ENCODE assay signal across 18 mouse cellular contexts in genomic region chr7:45419859-45420614, GRCm38 (mm10). TPM values are rescaled to one million over a fixed set of nuclear protein-coding genes. Genes with fewer than 3 reads are reported as not detected.
DNase-seq lines count a peak whose midpoint lies in the region; ATAC-seq and TF ChIP-seq lines count a peak whose summit lies in the region.
"Had no signal": no experiment of that assay in that cellular context is flagged by ENCODE, and none has a peak within 500 bp of the region (broad histone marks: within the 10 kb centered on the region; RNA-seq: fewer than 3 reads in every experiment).

No protein-coding gene starts in this region.

- no peak for TF ChIP-seq CTCF in ES-Bruce4 (IDR thresholded peaks at IDR 0.05; ENCODE audit: low read depth, low read length)
- TF ChIP-seq CTCF in lung, postnatal 0 days (IDR thresholded peaks at IDR 0.05) = no peak

- ATAC-seq in heart, embryonic 12.5 days (ENCODE audit: insufficient number of reproducible peaks, low FRiP score) = no peak
- no peak for ATAC-seq in embryonic facial prominence, embryonic 14.5 days (ENCODE audit: low read depth)
- peak; percentile 34; the same call in 1 of the 2 replicates for ATAC-seq in lung, postnatal 0 days
- ATAC-seq in forebrain, embryonic 13.5 days = no peak
- ATAC-seq in erythroid progenitor cell, adult 5-6 weeks (replicated peaks; ENCODE audit: low FRiP score, poor library complexity, severe bottlenecking) = no peak
- ATAC-seq: inflammation-experienced regulatory T-cells, adult 6 months; liver, embryonic 12.5 days; Patski had no signal

- H3K4me1 ChIP-seq in heart, embryonic 12.5 days (replicated peaks) = peaks cover 18% of the 10 kb centered on the region
- H3K4me1 ChIP-seq in ES-Bruce4 (ENCODE audit: control insufficient read depth, insufficient read depth, low read length) = peaks cover 7% of the 10 kb centered on the region
- H3K4me1 ChIP-seq in embryonic facial prominence, embryonic 14.5 days (ENCODE audit: control insufficient read depth, insufficient read depth, low read length) = peaks cover 9% of the 10 kb centered on the region; the same call in 1 of the 2 replicates
- no peaks in the 10 kb centered on the region for H3K4me1 ChIP-seq in lung, postnatal 0 days (ENCODE audit: insufficient read depth, low read depth, low read length)
- peaks cover 3% of the 10 kb centered on the region; the same call in 1 of the 2 replicates for H3K4me1 ChIP-seq in forebrain, embryonic 13.5 days

- peak overlapping the region; percentile 6; the same call in 1 of the 2 replicates for H3K4me2 ChIP-seq in heart, embryonic 12.5 days
- H3K4me2 ChIP-seq in embryonic facial prominence, embryonic 14.5 days (ENCODE audit: low read depth, low read length) = peak overlapping the region; percentile 35; the same call in 1 of the 2 replicates
- no peak overlapping the region for H3K4me2 ChIP-seq in lung, postnatal 0 days (replicated peaks; ENCODE audit: low read depth, low read length)
- no peak overlapping the region for H3K4me2 ChIP-seq in forebrain, embryonic 13.5 days
- H3K4me2 ChIP-seq: liver, embryonic 12.5 days had no signal

- TF ChIP-seq EP300 in ES-Bruce4 (IDR thresholded peaks at IDR 0.05; ENCODE audit: insufficient read depth, low read depth, low read length) = 0 out of 2 replicates have a peak, but pooled peaks have one; percentile 39
- TF ChIP-seq EP300 in lung, postnatal 0 days (IDR thresholded peaks at IDR 0.05) = no peak

- no peaks in the 10 kb centered on the region for H3K9me3 ChIP-seq in heart, embryonic 12.5 days (replicated peaks)
- H3K9me3 ChIP-seq in ES-Bruce4 (replicated peaks; ENCODE audit: control insufficient read depth, insufficient read depth, low read length, poor library complexity, severe bottlenecking) = no peaks in the 10 kb centered on the region
- H3K9me3 ChIP-seq in embryonic facial prominence, embryonic 14.5 days (ENCODE audit: control insufficient read depth, low read length) = no peaks in the 10 kb centered on the region
- no peaks in the 10 kb centered on the region for H3K9me3 ChIP-seq in lung, postnatal 0 days (ENCODE audit: low read length)
- no peaks in the 10 kb centered on the region for H3K9me3 ChIP-seq in forebrain, embryonic 13.5 days (replicated peaks)
- H3K9me3 ChIP-seq: liver, embryonic 12.5 days had no signal

- no peak for TF ChIP-seq POLR2A in ES-Bruce4 (IDR thresholded peaks at IDR 0.05; ENCODE audit: insufficient read depth, low read length)

- no peak overlapping the region for H3K4me3 ChIP-seq in heart, embryonic 12.5 days
- H3K4me3 ChIP-seq in ES-Bruce4 (ENCODE audit: low read depth, low read length) = peak overlapping the region; percentile 22
- peak overlapping the region; percentile 3; the same call in 1 of the 2 replicates for H3K4me3 ChIP-seq in embryonic facial prominence, embryonic 14.5 days (ENCODE audit: low read depth, low read length)
- H3K4me3 ChIP-seq in lung, postnatal 0 days (ENCODE audit: low read depth, low read length) = no peak overlapping the region
- no peak overlapping the region for H3K4me3 ChIP-seq in forebrain, embryonic 13.5 days
- H3K4me3 ChIP-seq: layer of hippocampus, adult 2 months; liver, embryonic 12.5 days had no signal

- WGBS in heart, embryonic 12.5 days = 15% methylated on average over 27 of the region's 27 CpGs
- WGBS in embryonic facial prominence, embryonic 14.5 days = 14% methylated on average over 25 of the region's 27 CpGs
- WGBS in lung, postnatal 0 days = 15% methylated on average over 26 of the region's 27 CpGs
- 15% methylated on average over 27 of the region's 27 CpGs for WGBS in forebrain, embryonic 13.5 days

- no peak for DNase-seq in heart, adult 11 months
- DNase-seq in embryonic facial prominence, embryonic 14.5 days (ENCODE audit: low spot score) = peak; percentile 56
- peak; percentile 23 for DNase-seq in lung, postnatal 0 days (ENCODE audit: low spot score)
- no peak for DNase-seq in frontal cortex, postnatal 10 days (ENCODE audit: low spot score in 2 of 2)
- DNase-seq: adrenal gland, adult 8-10 months; cerebellum, postnatal 36 days; gastrocnemius, postnatal 10 days had no signal

- no peak overlapping the region for H3K27ac ChIP-seq in heart, embryonic 12.5 days (ENCODE audit: poor library complexity, severe bottlenecking)
- peak overlapping the region; percentile 7; the same call in 1 of the 2 replicates for H3K27ac ChIP-seq in ES-Bruce4 (ENCODE audit: insufficient read depth, low read length)
- no peak overlapping the region for H3K27ac ChIP-seq in embryonic facial prominence, embryonic 14.5 days (replicated peaks; ENCODE audit: low read depth, low read length)
- H3K27ac ChIP-seq in lung, postnatal 0 days (ENCODE audit: low read length) = no peak overlapping the region
- no peak overlapping the region for H3K27ac ChIP-seq in forebrain, embryonic 13.5 days
- H3K27ac ChIP-seq: layer of hippocampus, adult 2 months; liver, embryonic 12.5 days had no signal

- peaks cover 66% of the 10 kb centered on the region for H3K27me3 ChIP-seq in heart, embryonic 12.5 days (replicated peaks)
- H3K27me3 ChIP-seq in ES-Bruce4 (ENCODE audit: control insufficient read depth, insufficient read depth, low read length, poor library complexity, severe bottlenecking) = no peaks in the 10 kb centered on the region
- peaks cover 39% of the 10 kb centered on the region for H3K27me3 ChIP-seq in embryonic facial prominence, embryonic 14.5 days (replicated peaks; ENCODE audit: control insufficient read depth, insufficient read depth, low read length)
- peaks cover 9% of the 10 kb centered on the region; the same call in 1 of the 2 replicates for H3K27me3 ChIP-seq in lung, postnatal 0 days (replicated peaks; ENCODE audit: insufficient read depth, low read length)
- H3K27me3 ChIP-seq in forebrain, embryonic 13.5 days = peaks cover 61% of the 10 kb centered on the region
- H3K27me3 ChIP-seq: Patski had no signal

- H3K36me3 ChIP-seq in heart, embryonic 12.5 days = peaks cover 45% of the 10 kb centered on the region
- H3K36me3 ChIP-seq in ES-Bruce4 (ENCODE audit: control insufficient read depth, insufficient read depth, low read length, poor library complexity, severe bottlenecking) = peaks cover 39% of the 10 kb centered on the region
- H3K36me3 ChIP-seq in embryonic facial prominence, embryonic 14.5 days (ENCODE audit: control insufficient read depth, insufficient read depth, low read length) = peaks cover 44% of the 10 kb centered on the region
- H3K36me3 ChIP-seq in lung, postnatal 0 days (ENCODE audit: insufficient read depth, low read length) = peaks cover 22% of the 10 kb centered on the region
- peaks cover 49% of the 10 kb centered on the region for H3K36me3 ChIP-seq in forebrain, embryonic 13.5 days (ENCODE audit: poor library complexity, severe bottlenecking)

- H3K9ac ChIP-seq in heart, embryonic 12.5 days = no peak overlapping the region
- no peak overlapping the region for H3K9ac ChIP-seq in ES-Bruce4 (ENCODE audit: low read depth, poor library complexity, severe bottlenecking)
- no peak overlapping the region for H3K9ac ChIP-seq in embryonic facial prominence, embryonic 14.5 days (ENCODE audit: low read depth, low read length)
- no peak overlapping the region for H3K9ac ChIP-seq in lung, postnatal 0 days (replicated peaks; ENCODE audit: low read depth)
- no peak overlapping the region for H3K9ac ChIP-seq in forebrain, embryonic 13.5 days
- H3K9ac ChIP-seq: liver, embryonic 12.5 days had no signal

RNA-seq across cellular contexts. Expression of gene Lhb, which starts 0.6 kb away (rescaled TPM):
- polyA plus RNA-seq in heart, embryonic 12.5 days (2016; fragmentation: Nextera tagmentation; extraction: Ambion mirVana) = not detected in 2 replicates
- polyA plus RNA-seq in ES-Bruce4 (2011; ENCODE audit: insufficient read depth, insufficient read length, low read depth, missing spikeins) = not detected in 2 replicates
- 1.4 TPM in 1 of 2 replicates, not detected in the other for polyA plus RNA-seq in embryonic facial prominence, embryonic 14.5 days (2014; fragmentation: Nextera tagmentation; extraction: Ambion mirVana)
- polyA plus RNA-seq in lung, postnatal 0 days (2015; fragmentation: Nextera tagmentation; extraction: Ambion mirVana) = 4.5 and 4.7 TPM in 2 replicates
- 0.44 and 1.1 TPM in 2 replicates for polyA plus RNA-seq in forebrain, embryonic 13.5 days (2015; fragmentation: Nextera tagmentation; extraction: Ambion mirVana)
- not detected in 2 replicates for total RNA-seq in erythroid progenitor cell, adult 5-6 weeks (2015; ENCODE audit: low replicate concordance)
- not detected in 2 replicates for total RNA-seq in erythroid progenitor cell, adult 5-6 weeks (2017; ENCODE audit: low replicate concordance)
- total RNA-seq: adrenal gland, adult 8-10 months; gastrocnemius, postnatal 10 days; layer of hippocampus, adult 2 months had no signal
- polyA plus RNA-seq: C2C12; forebrain, embryonic 11.5 days; inflammation-experienced regulatory T-cells, adult 6 months; liver, embryonic 12.5 days; thymus, postnatal 0 days had no signal

RNA-seq across cellular contexts. Expression of gene Ntf5, which starts 6.5 kb away (rescaled TPM):
- 1.8 TPM in 2 replicates for polyA plus RNA-seq in heart, embryonic 12.5 days (2016; fragmentation: Nextera tagmentation; extraction: Ambion mirVana)
- 5.0 and 5.2 TPM in 2 replicates for polyA plus RNA-seq in ES-Bruce4 (2011; ENCODE audit: insufficient read depth, insufficient read length, low read depth, missing spikeins)
- polyA plus RNA-seq in embryonic facial prominence, embryonic 14.5 days (2014; fragmentation: Nextera tagmentation; extraction: Ambion mirVana) = 3.0 and 3.1 TPM in 2 replicates
- polyA plus RNA-seq in lung, postnatal 0 days (2015; fragmentation: Nextera tagmentation; extraction: Ambion mirVana) = 7.1 and 7.2 TPM in 2 replicates
- polyA plus RNA-seq in forebrain, embryonic 13.5 days (2015; fragmentation: Nextera tagmentation; extraction: Ambion mirVana) = not detected in 2 replicates
- not detected in 2 replicates for total RNA-seq in erythroid progenitor cell, adult 5-6 weeks (2015; ENCODE audit: low replicate concordance)
- not detected in 2 replicates for total RNA-seq in erythroid progenitor cell, adult 5-6 weeks (2017; ENCODE audit: low replicate concordance)
- total RNA-seq: layer of hippocampus, adult 2 months had no signal

RNA-seq across cellular contexts. Expression of gene Kcna7, which starts 14.6 kb away (rescaled TPM):
- 0.41 and 0.52 TPM in 2 replicates for polyA plus RNA-seq in heart, embryonic 12.5 days (2016; fragmentation: Nextera tagmentation; extraction: Ambion mirVana)
- 0.41 TPM in 1 of 2 replicates, not detected in the other for polyA plus RNA-seq in ES-Bruce4 (2011; ENCODE audit: insufficient read depth, insufficient read length, low read depth, missing spikeins)
- polyA plus RNA-seq in embryonic facial prominence, embryonic 14.5 days (2014; fragmentation: Nextera tagmentation; extraction: Ambion mirVana) = 0.24 TPM in 1 of 2 replicates, not detected in the other
- 0.16 and 0.24 TPM in 2 replicates for polyA plus RNA-seq in lung, postnatal 0 days (2015; fragmentation: Nextera tagmentation; extraction: Ambion mirVana)
- polyA plus RNA-seq in forebrain, embryonic 13.5 days (2015; fragmentation: Nextera tagmentation; extraction: Ambion mirVana) = not detected in 2 replicates
- total RNA-seq in erythroid progenitor cell, adult 5-6 weeks (2015; ENCODE audit: low replicate concordance) = not detected in 2 replicates
- total RNA-seq in erythroid progenitor cell, adult 5-6 weeks (2017; ENCODE audit: low replicate concordance) = not detected in 2 replicates
- total RNA-seq: adrenal gland, adult 8-10 months; layer of hippocampus, adult 2 months had no signal
- polyA plus RNA-seq: forebrain, embryonic 11.5 days; inflammation-experienced regulatory T-cells, adult 6 months had no signal

RNA-seq across cellular contexts. Expression of gene Gys1, which starts 14.6 kb away (rescaled TPM):
- 115 and 121 TPM in 2 replicates for polyA plus RNA-seq in heart, embryonic 12.5 days (2016; fragmentation: Nextera tagmentation; extraction: Ambion mirVana)
- polyA plus RNA-seq in ES-Bruce4 (2011; ENCODE audit: insufficient read depth, insufficient read length, low read depth, missing spikeins) = 24.4 and 26.7 TPM in 2 replicates
- polyA plus RNA-seq in embryonic facial prominence, embryonic 14.5 days (2014; fragmentation: Nextera tagmentation; extraction: Ambion mirVana) = 39.3 TPM in 2 replicates
- 19.2 and 19.6 TPM in 2 replicates for polyA plus RNA-seq in lung, postnatal 0 days (2015; fragmentation: Nextera tagmentation; extraction: Ambion mirVana)
- polyA plus RNA-seq in forebrain, embryonic 13.5 days (2015; fragmentation: Nextera tagmentation; extraction: Ambion mirVana) = 20.9 and 23.0 TPM in 2 replicates
- 0.84 and 5.8 TPM in 2 replicates for total RNA-seq in erythroid progenitor cell, adult 5-6 weeks (2015; ENCODE audit: low replicate concordance)
- 2.1 and 6.2 TPM in 2 replicates for total RNA-seq in erythroid progenitor cell, adult 5-6 weeks (2017; ENCODE audit: low replicate concordance)

RNA-seq across cellular contexts. Expression of gene Ruvbl2, which starts 17.9 kb away (rescaled TPM):
- polyA plus RNA-seq in heart, embryonic 12.5 days (2016; fragmentation: Nextera tagmentation; extraction: Ambion mirVana) = 80.7 TPM in 2 replicates
- polyA plus RNA-seq in ES-Bruce4 (2011; ENCODE audit: insufficient read depth, insufficient read length, low read depth, missing spikeins) = 263 and 267 TPM in 2 replicates
- 123 and 127 TPM in 2 replicates for polyA plus RNA-seq in embryonic facial prominence, embryonic 14.5 days (2014; fragmentation: Nextera tagmentation; extraction: Ambion mirVana)
- polyA plus RNA-seq in lung, postnatal 0 days (2015; fragmentation: Nextera tagmentation; extraction: Ambion mirVana) = 59.9 and 63.5 TPM in 2 replicates
- 153 and 173 TPM in 2 replicates for polyA plus RNA-seq in forebrain, embryonic 13.5 days (2015; fragmentation: Nextera tagmentation; extraction: Ambion mirVana)
- 39.0 and 53.3 TPM in 2 replicates for total RNA-seq in erythroid progenitor cell, adult 5-6 weeks (2015; ENCODE audit: low replicate concordance)
- total RNA-seq in erythroid progenitor cell, adult 5-6 weeks (2017; ENCODE audit: low replicate concordance) = 22.6 and 28.8 TPM in 2 replicates

Comparison
In these comparisons a context has a peak if more than half of its experiments do, and no peak if none do; other contexts are left out.
1. H3K4me2 ChIP-seq: peak in heart, embryonic 12.5 days (single experiment) and embryonic facial prominence, embryonic 14.5 days (single experiment); none in lung, postnatal 0 days (single experiment) and forebrain, embryonic 13.5 days (single experiment).
2. H3K4me3 ChIP-seq: peak in ES-Bruce4 (single experiment) and embryonic facial prominence, embryonic 14.5 days (single experiment); none in heart, embryonic 12.5 days (single experiment), lung, postnatal 0 days (single experiment) and forebrain, embryonic 13.5 days (single experiment).
3. DNase-seq: peak in embryonic facial prominence, embryonic 14.5 days (single experiment) and lung, postnatal 0 days (single experiment); none in heart, adult 11 months (single experiment) and frontal cortex, postnatal 10 days (0 of 2).